Mouse (Mus musculus) forebrain, embryonic 14.5 days (tissue): Measurements from ENCODE around the gene Mical3. TPM values are rescaled to one million over a fixed set of nuclear protein-coding genes. Genes with fewer than 3 reads are reported as not detected.

Source experiments
- ATAC-seq: fragments of 200-750 bp; cut with Nextera tagmentation; 2 replicates; pipeline ENCODE4 v1.8.0; 2017; ENCODE audit warnings: mild to moderate bottlenecking, moderate library complexity
- DNase-seq: peaks from one replicate; pipeline ENCODE4 v3.0.0-alpha.2; 2015; ENCODE audit warnings: low spot score
- H3K27ac ChIP-seq: fragments of 300-500 bp; sonication (generic); 2 replicates; pipeline ENCODE4 v1.5.1; 2014; ENCODE audit warnings: low read depth, mild to moderate bottlenecking, control low read depth, low read length, moderate library complexity
- H3K27me3 ChIP-seq: fragments of 300-500 bp; sonication (generic); replicated peaks from 2 replicates; pipeline ENCODE4 v1.6.1; 2014; ENCODE audit warnings: low read length, control low read depth, mixed read lengths; ENCODE audit not compliant: control insufficient read depth, insufficient read depth
- H3K36me3 ChIP-seq: fragments of 300-500 bp; sonication (generic); 2 replicates; pipeline ENCODE4 v1.6.1; 2014; ENCODE audit warnings: low read length, control low read depth; ENCODE audit not compliant: control insufficient read depth, insufficient read depth
- H3K4me1 ChIP-seq: fragments of 300-500 bp; sonication (generic); 2 replicates; pipeline ENCODE4 v1.6.1; 2014; ENCODE audit warnings: antibody characterized with exemption, low read length, control low read depth; ENCODE audit not compliant: control insufficient read depth, insufficient read depth
- H3K4me2 ChIP-seq: fragments of 300-500 bp; sonication (generic); 2 replicates; pipeline ENCODE4 v1.6.1; 2014; ENCODE audit warnings: mild to moderate bottlenecking, control low read depth, low read length
- H3K4me3 ChIP-seq: fragments of 300-500 bp; sonication (generic); 2 replicates; pipeline ENCODE4 v1.5.1; 2014; ENCODE audit warnings: low read depth, low read length, control low read depth
- H3K9ac ChIP-seq: fragments of 300-500 bp; sonication (generic); 2 replicates; pipeline ENCODE4 v1.6.1; 2014; ENCODE audit warnings: mild to moderate bottlenecking, low read length, control low read depth, moderate library complexity
- H3K9me3 ChIP-seq: fragments of 300-500 bp; sonication (generic); replicated peaks from 2 replicates; pipeline ENCODE4 v1.6.1; 2016; ENCODE audit warnings: low read length, control low read depth, mixed read lengths; ENCODE audit not compliant: control insufficient read depth
- WGBS: fragments of 180-500 bp; shearing (Covaris S2); extraction: QIAGEN DNeasy Blood & Tissue Kit; methylation state at CpG from one replicate; pipeline ENCODE4 v1.1.7; 2014; 5-methylcytosine and 5-hydroxymethylcytosine counted together
- polyA plus RNA-seq: library from polyadenylated mRNA; unstranded; fragments of >200 nt; fragmentation: Nextera tagmentation; extraction: Ambion mirVana; gene quantifications from 2 replicates; pipeline ENCODE4 v1.2.1, GENCODE M21; 2014

Mical3 gene
- polyA plus RNA-seq, 1 experiment from 2014 or later, result 19.4 TPM

GRCm38 (mm10) chr6:121126202-121126601, 4.6 kb downstream of the Mical3 start:
- no peak overlapping the region for H3K4me3 ChIP-seq
- H3K27ac ChIP-seq, result no peak overlapping the region
- no peaks in the 10 kb centered on the region for H3K36me3 ChIP-seq
- 0 out of 2 replicates have a peak, but pooled peaks cover 6% of the 10 kb centered on the region for H3K4me1 ChIP-seq
- no peak for ATAC-seq
- no peak overlapping the region for H3K9ac ChIP-seq
- H3K9me3 ChIP-seq, result no peaks in the 10 kb centered on the region
- no peak overlapping the region for H3K4me2 ChIP-seq
- WGBS, result 85% methylated on average over 5 of the region's 5 CpGs
- H3K27me3 ChIP-seq, result no peaks in the 10 kb centered on the region
- no peak for DNase-seq

GRCm38 (mm10) chr6:121122739-121123241, 8.0 kb downstream of the Mical3 start:
- H3K4me1 ChIP-seq, result 0 out of 2 replicates have a peak, but pooled peaks cover under 1% of the 10 kb centered on the region
- no peak overlapping the region for H3K27ac ChIP-seq
- no peaks in the 10 kb centered on the region for H3K27me3 ChIP-seq
- H3K9ac ChIP-seq, result no peak overlapping the region
- 93% methylated on average over 5 of the region's 5 CpGs for WGBS
- H3K4me3 ChIP-seq, result no peak overlapping the region
- DNase-seq, result no peak
- H3K36me3 ChIP-seq, result no peaks in the 10 kb centered on the region
- H3K9me3 ChIP-seq, result no peaks in the 10 kb centered on the region
- H3K4me2 ChIP-seq, result no peak overlapping the region
- no peak for ATAC-seq

GRCm38 (mm10) chr6:121120776-121121175, 10.0 kb downstream of the Mical3 start:
- H3K4me1 ChIP-seq, result no peaks in the 10 kb centered on the region
- H3K9ac ChIP-seq, result no peak overlapping the region
- WGBS, result 55% methylated on average over 7 of the region's 7 CpGs
- no peak overlapping the region for H3K4me2 ChIP-seq
- no peak for ATAC-seq
- no peak overlapping the region for H3K4me3 ChIP-seq
- H3K36me3 ChIP-seq, result no peaks in the 10 kb centered on the region
- no peak overlapping the region for H3K27ac ChIP-seq
- no peak for DNase-seq
- H3K9me3 ChIP-seq, result no peaks in the 10 kb centered on the region
- no peaks in the 10 kb centered on the region for H3K27me3 ChIP-seq

GRCm38 (mm10) chr6:121117971-121118755, 12.6 kb downstream of the Mical3 start:
- Histone ChIP-seq H3K9ac (no peak overlapping the region), H3K4me1 (no peaks in the 10 kb centered on the region), H3K4me2 (no peak overlapping the region), H3K4me3 (no peak overlapping the region), H3K36me3 (no peaks in the 10 kb centered on the region), H3K9me3 (no peaks in the 10 kb centered on the region), H3K27me3 (no peaks in the 10 kb centered on the region), H3K27ac (no peak overlapping the region)
- ATAC-seq (no peak), DNase-seq (no peak)
- 92% methylated on average over 15 of the region's 15 CpGs for WGBS

GRCm38 (mm10) chr6:121117142-121117541, 13.7 kb downstream of the Mical3 start:
- DNase-seq (no peak), ATAC-seq (no peak)
- Histone ChIP-seq H3K9ac (no peak overlapping the region), H3K4me3 (no peak overlapping the region), H3K9me3 (no peaks in the 10 kb centered on the region), H3K4me1 (no peaks in the 10 kb centered on the region), H3K36me3 (no peaks in the 10 kb centered on the region), H3K27me3 (no peaks in the 10 kb centered on the region), H3K4me2 (no peak overlapping the region), H3K27ac (no peak overlapping the region)
- 75% methylated on average over 4 of the region's 4 CpGs for WGBS

GRCm38 (mm10) chr6:121116434-121116833, 14.4 kb downstream of the Mical3 start:
- DNase-seq (no peak), ATAC-seq (no peak)
- Histone ChIP-seq H3K27ac (no peak overlapping the region), H3K9ac (no peak overlapping the region), H3K9me3 (no peaks in the 10 kb centered on the region), H3K4me1 (no peaks in the 10 kb centered on the region), H3K4me3 (no peak overlapping the region), H3K4me2 (no peak overlapping the region), H3K27me3 (no peaks in the 10 kb centered on the region), H3K36me3 (no peaks in the 10 kb centered on the region)
- 83% methylated on average over 10 of the region's 10 CpGs for WGBS

GRCm38 (mm10) chr6:121111448-121112055, 19.2 kb downstream of the Mical3 start:
- ATAC-seq, result no peak
- H3K27ac ChIP-seq, result no peak overlapping the region
- WGBS, result 72% methylated on average over 10 of the region's 10 CpGs

GRCm38 (mm10) chr6:121109998-121110603, 20.7 kb downstream of the Mical3 start:
- Histone ChIP-seq H3K4me3 (peak overlapping the region; percentile 92), H3K4me2 (peak overlapping the region; percentile 90), H3K4me1 (peaks cover 8% of the 10 kb centered on the region), H3K27ac (peak overlapping the region; percentile 86), H3K9ac (peak overlapping the region; percentile 93), H3K9me3 (no peaks in the 10 kb centered on the region), H3K36me3 (no peaks in the 10 kb centered on the region), H3K27me3 (no peaks in the 10 kb centered on the region)
- ATAC-seq, result peak; percentile 98
- WGBS, result 1% methylated on average over 25 of the region's 42 CpGs
- peak; percentile 99 for DNase-seq

More at GRCm38 (mm10) chr6:121111448-121112055, 19.2 kb downstream of the Mical3 start:
- Histone ChIP-seq H3K27me3 (no peaks in the 10 kb centered on the region), H3K9me3 (no peaks in the 10 kb centered on the region), H3K36me3 (no peaks in the 10 kb centered on the region), H3K9ac (no peak overlapping the region), H3K4me3 (no peak overlapping the region), H3K4me1 (peaks cover 8% of the 10 kb centered on the region), H3K4me2 (no peak overlapping the region)
- no peak for DNase-seq
